9 mouse cellular contexts compared by ENCODE assay signal in the genomic region with DNA sequence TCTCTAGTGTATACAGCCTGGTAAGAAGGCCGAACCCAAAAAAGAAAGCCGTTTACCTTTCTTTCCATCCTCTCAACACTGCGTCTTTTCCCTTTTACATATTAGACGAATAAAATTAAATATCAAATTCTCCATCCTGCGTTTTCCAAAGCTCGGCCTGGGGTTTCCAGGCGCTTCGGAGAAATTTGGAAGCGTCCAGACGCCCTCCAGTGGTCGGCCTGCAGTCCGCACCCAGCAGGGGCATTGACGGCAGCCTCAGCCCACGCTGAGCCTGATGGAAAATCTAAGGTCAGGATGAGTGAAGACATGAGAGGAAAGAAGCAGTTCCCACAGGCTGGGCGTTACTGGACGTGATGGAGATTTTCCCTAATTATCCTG. TPM values are rescaled to one million over a fixed set of nuclear protein-coding genes. Genes with fewer than 3 reads are reported as not detected.
A peak's percentile ranks its signal among the peaks of the same experiment; 100 is the strongest.
DNase-seq lines count a peak whose midpoint lies in the region; ATAC-seq and TF ChIP-seq lines count a peak whose summit lies in the region.
"Had no signal": no experiment of that assay in that cellular context is flagged by ENCODE, and none has a peak within 500 bp of the region (broad histone marks: within the 10 kb centered on the region; RNA-seq: fewer than 3 reads in every experiment).

No protein-coding gene starts in this region.

- WGBS in heart, embryonic 11.5 days (ENCODE audit: insufficient replicate concordance) = under 1% methylated on average over 16 of the region's 16 CpGs
- under 1% methylated on average over 16 of the region's 16 CpGs for WGBS in kidney, embryonic 14.5 days
- WGBS in liver, embryonic 11.5 days = under 1% methylated on average over 16 of the region's 16 CpGs
- WGBS in stomach, embryonic 14.5 days = under 1% methylated on average over 16 of the region's 16 CpGs

- H3ac ChIP-seq in myocyte (ENCODE audit: control insufficient read depth, insufficient read length) = no peak overlapping the region

- no peak for TF ChIP-seq POLR2A in embryonic fibroblast, embryonic 13.5 days (IDR thresholded peaks at IDR 0.05; ENCODE audit: low read depth, low read length)
- no peak for TF ChIP-seq POLR2A in myocyte (IDR thresholded peaks at IDR 0.05; ENCODE audit: insufficient read length, low read depth)

- no peaks in the 10 kb centered on the region for H3K9me3 ChIP-seq in heart, embryonic 11.5 days (replicated peaks; ENCODE audit: control insufficient read depth, low read length)
- H3K9me3 ChIP-seq in kidney, embryonic 14.5 days (ENCODE audit: control insufficient read depth, low read length) = no peaks in the 10 kb centered on the region
- no peaks in the 10 kb centered on the region for H3K9me3 ChIP-seq in liver, embryonic 11.5 days (ENCODE audit: control insufficient read depth, low read length)
- H3K9me3 ChIP-seq in stomach, embryonic 14.5 days (ENCODE audit: control insufficient read depth, low read depth, low read length) = no peaks in the 10 kb centered on the region

- no peaks in the 10 kb centered on the region for H3K4me1 ChIP-seq in embryonic fibroblast, embryonic 13.5 days (ENCODE audit: control insufficient read depth, insufficient read depth, low read length)
- no peaks in the 10 kb centered on the region for H3K4me1 ChIP-seq in heart, embryonic 11.5 days (ENCODE audit: control insufficient read depth, insufficient read depth, low read length)
- 0 out of 2 replicates have a peak, but pooled peaks cover 2% of the 10 kb centered on the region for H3K4me1 ChIP-seq in kidney, embryonic 14.5 days (ENCODE audit: control insufficient read depth, insufficient read depth, low read length)
- no peaks in the 10 kb centered on the region for H3K4me1 ChIP-seq in liver, embryonic 11.5 days (replicated peaks; ENCODE audit: control insufficient read depth, insufficient read depth, low read length)
- 0 out of 2 replicates have a peak, but pooled peaks cover 3% of the 10 kb centered on the region for H3K4me1 ChIP-seq in stomach, embryonic 14.5 days (ENCODE audit: control insufficient read depth, insufficient read depth, low read length)

- peak overlapping the region; percentile 63 for H3K27ac ChIP-seq in embryonic fibroblast, embryonic 13.5 days (ENCODE audit: insufficient read depth, low read length)
- H3K27ac ChIP-seq in heart, embryonic 11.5 days (ENCODE audit: low read depth, low read length) = no peak overlapping the region
- peak overlapping the region; percentile 67; the same call in 1 of the 2 replicates for H3K27ac ChIP-seq in kidney, embryonic 14.5 days (ENCODE audit: low read depth, low read length)
- H3K27ac ChIP-seq in liver, embryonic 11.5 days (ENCODE audit: low read depth, low read length) = no peak overlapping the region
- peak overlapping the region; percentile 72; the same call in 1 of the 2 replicates for H3K27ac ChIP-seq in stomach, embryonic 14.5 days (ENCODE audit: low read length)

- H3K36me3 ChIP-seq in heart, embryonic 11.5 days (ENCODE audit: control insufficient read depth, insufficient read depth, low read length) = no peaks in the 10 kb centered on the region
- H3K36me3 ChIP-seq in kidney, embryonic 14.5 days (ENCODE audit: control insufficient read depth, insufficient read depth, low read length) = no peaks in the 10 kb centered on the region
- H3K36me3 ChIP-seq in liver, embryonic 11.5 days (ENCODE audit: control insufficient read depth, insufficient read depth, low read length) = no peaks in the 10 kb centered on the region
- H3K36me3 ChIP-seq in myocyte (ENCODE audit: control insufficient read depth, insufficient read depth) = no peaks in the 10 kb centered on the region
- H3K36me3 ChIP-seq in stomach, embryonic 14.5 days (ENCODE audit: control insufficient read depth, insufficient read depth, low read length) = no peaks in the 10 kb centered on the region
- H3K36me3 ChIP-seq: G1E had no signal

- H3K9ac ChIP-seq in heart, embryonic 11.5 days (ENCODE audit: low read depth, low read length) = peak overlapping the region; percentile 68; the same call in 1 of the 2 replicates
- H3K9ac ChIP-seq in kidney, embryonic 14.5 days (ENCODE audit: low read depth, low read length) = peak overlapping the region; percentile 65; the same call in 1 of the 2 replicates
- H3K9ac ChIP-seq in liver, embryonic 11.5 days (ENCODE audit: low read depth, low read length) = no peak overlapping the region
- H3K9ac ChIP-seq in stomach, embryonic 14.5 days (replicated peaks; ENCODE audit: low read depth, low read length) = peak overlapping the region; percentile 36

- ATAC-seq in heart, embryonic 11.5 days (replicated peaks; ENCODE audit: insufficient number of reproducible peaks, low FRiP score, low TSS enrichment) = no peak
- no peak for ATAC-seq in kidney, embryonic 14.5 days (ENCODE audit: low FRiP score, low TSS enrichment)
- ATAC-seq in liver, embryonic 11.5 days (replicated peaks; ENCODE audit: low FRiP score) = no peak; the same call in 1 of the 2 replicates
- ATAC-seq in stomach, embryonic 14.5 days (ENCODE audit: insufficient number of reproducible peaks, insufficient read depth, low FRiP score, low read depth) = no peak

- peak overlapping the region; percentile 86 for H3K4me2 ChIP-seq in heart, embryonic 11.5 days
- H3K4me2 ChIP-seq in kidney, embryonic 14.5 days (replicated peaks; ENCODE audit: low read depth, low read length) = peak overlapping the region; percentile 97
- H3K4me2 ChIP-seq in liver, embryonic 11.5 days = peak overlapping the region; percentile 83
- H3K4me2 ChIP-seq in myocyte (ENCODE audit: low read depth) = peak overlapping the region; percentile 97
- peak overlapping the region; percentile 97 for H3K4me2 ChIP-seq in stomach, embryonic 14.5 days (replicated peaks; ENCODE audit: low read depth, low read length)

- H3K27me3 ChIP-seq in heart, embryonic 11.5 days (ENCODE audit: control insufficient read depth, insufficient read depth, low read length) = no peaks in the 10 kb centered on the region
- H3K27me3 ChIP-seq in kidney, embryonic 14.5 days (ENCODE audit: control insufficient read depth, insufficient read depth, low read length) = no peaks in the 10 kb centered on the region
- H3K27me3 ChIP-seq in liver, embryonic 11.5 days (replicated peaks; ENCODE audit: control insufficient read depth, insufficient read depth, low read length) = peaks cover 57% of the 10 kb centered on the region
- no peaks in the 10 kb centered on the region for H3K27me3 ChIP-seq in myocyte (ENCODE audit: control insufficient read depth, insufficient read depth, insufficient read length)
- no peaks in the 10 kb centered on the region for H3K27me3 ChIP-seq in stomach, embryonic 14.5 days (ENCODE audit: control insufficient read depth, insufficient read depth, low read length)

- H3K79me2 ChIP-seq in myocyte (ENCODE audit: control insufficient read depth, insufficient read depth) = peaks cover 14% of the 10 kb centered on the region

- peak overlapping the region; percentile 43 for H3K4me3 ChIP-seq in embryonic fibroblast, embryonic 13.5 days (ENCODE audit: insufficient read depth, low read length)
- H3K4me3 ChIP-seq in heart, embryonic 11.5 days (ENCODE audit: low read depth, low read length) = peak overlapping the region; percentile 76
- H3K4me3 ChIP-seq in kidney, embryonic 14.5 days (ENCODE audit: low read length) = peak overlapping the region; percentile 82
- peak overlapping the region; percentile 66 for H3K4me3 ChIP-seq in liver, embryonic 11.5 days (ENCODE audit: low read depth, low read length)
- H3K4me3 ChIP-seq in myocyte = peak overlapping the region; percentile 81
- H3K4me3 ChIP-seq in stomach, embryonic 14.5 days (ENCODE audit: low read depth, low read length) = peak overlapping the region; percentile 70

- DNase-seq in 3134 (ENCODE audit: extremely low read depth, insufficient read length, low spot score) = peak; percentile 80
- peak; percentile 49 to 57 for DNase-seq in adrenal gland, postnatal 4 days (ENCODE audit: low spot score in 2 of 2)
- peak; percentile 66 for DNase-seq in liver, embryonic 11.5 days (ENCODE audit: low spot score)

- TF ChIP-seq CTCF in embryonic fibroblast, embryonic 13.5 days (IDR thresholded peaks at IDR 0.05; ENCODE audit: borderline replicate concordance, insufficient read depth, low read length) = peak; percentile 80

TF ChIP-seq in myocyte, 11 proteins besides CTCF, POLR2A, EP300 and RAD21:
- TF ChIP-seq MAX (IDR thresholded peaks at IDR 0.05; ENCODE audit: low read depth) (no peak), POLR2AphosphoS2 (IDR thresholded peaks at IDR 0.05; ENCODE audit: insufficient read length, low read depth) (no peak), CEBPB (IDR thresholded peaks at IDR 0.05; ENCODE audit: insufficient read depth, poor library complexity, severe bottlenecking) (no peak), USF1 (IDR thresholded peaks at IDR 0.05; ENCODE audit: low read depth) (no peak), MYOG (IDR thresholded peaks at IDR 0.05; ENCODE audit: control insufficient read depth in 1 of 3, insufficient read depth in 1 of 3, insufficient read length in 2 of 3, low read depth in 2 of 3) (no peak)

RNA-seq across cellular contexts. Expression of a gene that starts 3.0 kb away (rescaled TPM):
- total RNA-seq in adrenal gland, postnatal 4 days (2021) = 10 to 100 TPM; 32.9 to 40.6 TPM
- polyA plus RNA-seq in embryonic fibroblast, embryonic 13.5 days (2011; ENCODE audit: insufficient read length, low read depth, missing spikeins) = 28.3 and 49.7 TPM in 2 replicates
- 22.6 and 24.5 TPM in 2 replicates for polyA plus RNA-seq in heart, embryonic 11.5 days (2014; fragmentation: Nextera tagmentation; extraction: Ambion mirVana)
- 26.6 and 36.4 TPM in 2 replicates for polyA plus RNA-seq in kidney, embryonic 14.5 days (2014; fragmentation: Nextera tagmentation; extraction: Ambion mirVana)
- 11.8 and 12.7 TPM in 2 replicates for polyA plus RNA-seq in liver, embryonic 11.5 days (2014; fragmentation: Nextera tagmentation; extraction: Ambion mirVana)
- polyA plus RNA-seq in myocyte (2012; fragmentation: generic; extraction: Trizol) = 2.8 TPM
- polyA plus RNA-seq in stomach, embryonic 14.5 days (2014; fragmentation: Nextera tagmentation; extraction: Ambion mirVana) = 56.9 and 58.6 TPM in 2 replicates
- polyA plus RNA-seq: G1E had no signal

Comparison
In these comparisons a context has a peak if more than half of its experiments do, and no peak if none do; other contexts are left out.
1. H3K27ac ChIP-seq: peak in embryonic fibroblast, embryonic 13.5 days (single experiment), kidney, embryonic 14.5 days (single experiment) and stomach, embryonic 14.5 days (single experiment); none in heart, embryonic 11.5 days (single experiment) and liver, embryonic 11.5 days (single experiment).
2. Peak in every context shown above with its lines, with median percentiles within 50 percentile points of each other: DNase-seq, H3K4me3 ChIP-seq and H3K4me2 ChIP-seq.